Mouse (Mus musculus): ENCODE results near the gene Nfe2l3.
"Not testable (repeated sequence)": the region's sequence is repeated elsewhere in the genome, so short reads cannot be mapped to it uniquely, and the experiment has no call there.

Gene Nfe2l3

GRCm38 (mm10) chr6:51452927-51453503, 20.5 kb downstream of the Nfe2l3 start:
- no peak for DNase-seq

GRCm38 (mm10) chr6:51454949-51455348, 22.5 kb downstream of the Nfe2l3 start:
- DNase-seq: no peak

- DNase-seq: no peak
Observed at GRCm38 (mm10) chr6:51456198-51456597, 23.7 kb downstream of the Nfe2l3 start.

GRCm38 (mm10) chr6:51457283-51457682, 24.8 kb downstream of the Nfe2l3 start:
- no peak for DNase-seq

GRCm38 (mm10) chr6:51457770-51458387, 25.4 kb downstream of the Nfe2l3 start:
- no peak for DNase-seq

GRCm38 (mm10) chr6:51458925-51459312, 26.4 kb downstream of the Nfe2l3 start:
- DNase-seq: no peak

GRCm38 (mm10) chr6:51459313-51460020, 27.0 kb downstream of the Nfe2l3 start:
- no peak for DNase-seq

GRCm38 (mm10) chr6:51460021-51460360, 27.5 kb downstream of the Nfe2l3 start:
- no peak for DNase-seq

GRCm38 (mm10) chr6:51460363-51460762, 27.9 kb downstream of the Nfe2l3 start:
- DNase-seq: no peak

- no peak for DNase-seq
Observed at GRCm38 (mm10) chr6:51467649-51468048, 35.2 kb downstream of the Nfe2l3 start.

GRCm38 (mm10) chr6:51468891-51469561, 36.6 kb downstream of the Nfe2l3 start:
- peak; percentile 70 to 71 for DNase-seq

GRCm38 (mm10) chr6:51469715-51470310, 37.3 kb downstream of the Nfe2l3 start, which contains the start of gene Hnrnpa2b1:
Hnrnpa2b1 (minus strand) TSS chr6:51469894.
- peak; percentile 98 for DNase-seq

GRCm38 (mm10) chr6:51470311-51471178, 38.1 kb downstream of the Nfe2l3 start, which contains the start of gene Cbx3:
Cbx3 (plus strand) TSS chr6:51470360.
- DNase-seq: peak; percentile 67 to 75

GRCm38 (mm10) chr6:51471179-51471505, 38.7 kb downstream of the Nfe2l3 start:
- no peak for DNase-seq

GRCm38 (mm10) chr6:51471782-51472181, 39.3 kb downstream of the Nfe2l3 start:
- no peak for DNase-seq

GRCm38 (mm10) chr6:51472213-51472612, 39.7 kb downstream of the Nfe2l3 start:
- DNase-seq: no peak

- no peak for DNase-seq
Observed at GRCm38 (mm10) chr6:51479136-51479731, 46.8 kb downstream of the Nfe2l3 start.

GRCm38 (mm10) chr6:51481548-51481947, 49.1 kb downstream of the Nfe2l3 start:
- no peak for DNase-seq

GRCm38 (mm10) chr6:51483861-51484260, 51.4 kb downstream of the Nfe2l3 start:
- no peak for DNase-seq

GRCm38 (mm10) chr6:51484556-51484955, 52.1 kb downstream of the Nfe2l3 start:
- DNase-seq: not testable (repeated sequence)

GRCm38 (mm10) chr6:51485646-51486045, 53.2 kb downstream of the Nfe2l3 start:
- DNase-seq: no peak
